Mouse (Mus musculus): ENCODE measurements around the gene Cpox. TPM values are rescaled to one million over a fixed set of nuclear protein-coding genes. Genes with fewer than 3 reads are reported as not detected.

Cpox gene
- total RNA-seq, 4 experiments from 2014 or later: 45.1 to 57.0 (median 52.8) TPM

DNA sequence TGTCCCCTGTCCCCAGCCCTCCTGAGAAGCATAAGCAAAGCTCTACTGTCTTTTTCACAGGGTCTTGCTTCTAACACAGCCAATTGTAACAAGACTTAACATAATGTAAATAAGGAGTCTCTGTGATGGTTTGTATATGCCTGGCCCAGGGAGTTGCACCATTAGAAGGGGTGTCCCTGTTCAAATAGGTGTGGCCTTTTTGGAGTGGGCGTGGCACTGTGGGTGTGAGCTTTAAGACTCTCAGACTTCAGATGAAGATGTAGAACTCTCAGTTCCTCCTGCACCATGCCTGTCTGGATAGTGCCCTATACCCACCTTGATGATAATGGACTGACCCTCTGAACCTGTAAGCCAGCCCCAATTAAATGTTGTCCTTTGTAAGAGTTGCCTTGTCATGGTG lies 68.7 kb downstream of the Cpox start:
- no peak for DNase-seq (ENCODE audit: low spot score in 2 of 2)

GRCm38 (mm10) chr16:58740751-58741150 lies 70.7 kb downstream of the Cpox start:
- DNase-seq (ENCODE audit: low spot score in 2 of 2): no peak

DNA sequence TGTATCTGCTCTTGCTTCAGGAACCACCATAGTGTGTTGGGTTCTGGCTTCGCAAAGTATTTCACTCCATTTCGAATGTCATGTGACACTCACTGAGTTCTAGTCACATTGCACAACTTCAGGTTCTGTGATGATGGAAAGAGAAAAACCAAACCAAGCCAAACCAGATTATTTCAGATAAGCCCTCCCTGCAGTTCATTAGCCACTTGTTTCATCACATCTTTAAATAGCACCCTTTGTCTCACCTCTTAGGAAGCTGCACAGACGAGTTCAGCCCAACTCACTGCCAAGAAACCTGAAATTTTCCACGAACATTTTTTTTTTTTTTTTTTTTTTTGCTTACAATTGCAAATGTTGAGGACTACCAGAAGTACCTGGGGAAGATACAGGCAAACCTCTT lies 76.6 kb downstream of the Cpox start:
- DNase-seq (ENCODE audit: low spot score in 2 of 2): no peak

- DNase-seq (ENCODE audit: low spot score in 2 of 2): no peak
These were observed 81.2 kb downstream of the Cpox start for GRCm38 (mm10) chr16:58751314-58751713.

- no peak for DNase-seq (ENCODE audit: low spot score in 2 of 2)
These were observed 86.1 kb downstream of the Cpox start for GRCm38 (mm10) chr16:58756191-58756590.

- no peak for DNase-seq (ENCODE audit: low spot score in 2 of 2)
These were observed 93.0 kb downstream of the Cpox start, which contains the start of gene Olfr172 for GRCm38 (mm10) chr16:58763076-58763475. TSS of gene Olfr172 (minus strand) at chr16:58763176.

Small RNAs within 50 kb of the gene (microRNA-seq; reads per million reads assigned to microRNA genes)
- 0 reads per million in 2 experiments for gene Gm27564

Other genes starting within 250 kb of the Cpox start
- 10 to 100 TPM; 14.6 to 24.8 (median 18.9) TPM for gene St3gal6, start 146.0 kb upstream of the Cpox start, total RNA-seq (2022)
- not detected for gene Gm813, start 53.3 kb upstream of the Cpox start, total RNA-seq (2022)
- not detected for gene E330017A01Rik, start 31.6 kb upstream of the Cpox start, total RNA-seq (2022)
- gene Gpr15, start 48.8 kb downstream of the Cpox start, total RNA-seq (2022): not detected
- gene Cldnd1, start 57.6 kb downstream of the Cpox start, total RNA-seq (2022): 100 to 1,000 TPM in 2 of 4 experiments, 10 to 100 TPM in 2; 87.9 to 106 (median 100) TPM
- gene Olfr172, start 92.9 kb downstream of the Cpox start, total RNA-seq (2022): not detected
- not detected for gene Olfr173, start 130.0 kb downstream of the Cpox start, total RNA-seq (2022)
- gene Olfr175-ps1, start 156.5 kb downstream of the Cpox start, total RNA-seq (2022): not detected
- not detected for gene Olfr177, start 204.5 kb downstream of the Cpox start, total RNA-seq (2022)
- not detected for gene Olfr178, start 221.8 kb downstream of the Cpox start, total RNA-seq (2022)

Measured in layer of hippocampus, adult 8-10 months (tissue).